Mouse (Mus musculus) adipose tissue, adult 10 weeks (tissue): ENCODE measurements around the gene Syngr3. TPM values are rescaled to one million over a fixed set of nuclear protein-coding genes. Genes with fewer than 3 reads are reported as not detected.

ENCODE experiments used
- polyA plus RNA-seq: library from polyadenylated mRNA; stranded (reverse); fragments of 350-450 nt; fragmentation: Illumina TruSeq; extraction: RNeasy Lipid Tissue Mini Kit (QIAGEN cat#74804); gene quantifications from one replicate; pipeline ENCODE4 v1.2.3, GENCODE M21; 2014; ENCODE audit warnings: low read depth, low replicate concordance

Syngr3 gene
- polyA plus RNA-seq, result not detected

GRCm38 (mm10) chr17:24689251-24690081, at the start of gene Syngr3:
Syngr3 (minus strand) TSS chr17:24689955.

GRCm38 (mm10) chr17:24736330-24737051, 46.7 kb upstream of the Syngr3 start, which contains the start of gene Msrb1:
Msrb1 (plus strand) TSS chr17:24736642.

GRCm38 (mm10) chr17:24727618-24728017, 37.9 kb upstream of the Syngr3 start, which contains the start of gene Rpl3l:
Rpl3l (plus strand) TSS chr17:24727820.

GRCm38 (mm10) chr17:24724184-24724583, 34.4 kb upstream of the Syngr3 start, which contains the start of gene Ndufb10:
Ndufb10 (minus strand) TSS chr17:24724478.

GRCm38 (mm10) chr17:24717943-24718342, 28.2 kb upstream of the Syngr3 start, which contains the start of the genes Rnf151 and Rps2:
Rnf151 (minus strand) TSS chr17:24718063.
Rps2 (plus strand) TSS chr17:24718116.

GRCm38 (mm10) chr17:24706982-24707800, 17.4 kb upstream of the Syngr3 start, which contains the start of gene Tbl3:
Tbl3 (minus strand) TSS chr17:24707660.

GRCm38 (mm10) chr17:24696011-24696697, 6.4 kb upstream of the Syngr3 start, which contains the start of the genes Gfer and Noxo1:
Gfer (minus strand) TSS chr17:24696156.
Noxo1 (plus strand) TSS chr17:24696234.

GRCm38 (mm10) chr17:24669545-24670245, 20.1 kb downstream of the Syngr3 start, which contains the start of gene Zfp598:
Zfp598 (plus strand) TSS chr17:24669687.

GRCm38 (mm10) chr17:24658017-24658758, 31.6 kb downstream of the Syngr3 start, which contains the start of gene Npw:
Npw (minus strand) TSS chr17:24658457.

GRCm38 (mm10) chr17:24650070-24650616, 39.6 kb downstream of the Syngr3 start, which contains the start of gene Slc9a3r2:
Slc9a3r2 (minus strand) TSS chr17:24650327.

Other genes starting within 250 kb of the Syngr3 start
- gene Dnase1l2, start 246.8 kb downstream of the Syngr3 start, polyA plus RNA-seq, result 63.7 TPM
- gene E4f1, start 219.6 kb downstream of the Syngr3 start, polyA plus RNA-seq, result 40.1 TPM
- 63.0 TPM for gene Pgp, start 219.6 kb downstream of the Syngr3 start, polyA plus RNA-seq
- gene Bricd5, start 216.1 kb downstream of the Syngr3 start, polyA plus RNA-seq, result 1.4 TPM
- 16.6 TPM for gene Mlst8, start 210.9 kb downstream of the Syngr3 start, polyA plus RNA-seq
- gene Caskin1, start 201.4 kb downstream of the Syngr3 start, polyA plus RNA-seq, result 1.7 TPM
- gene Traf7, start 162.0 kb downstream of the Syngr3 start, polyA plus RNA-seq, result 99.5 TPM
- 59.2 TPM for gene Rab26, start 155.7 kb downstream of the Syngr3 start, polyA plus RNA-seq
- gene Pkd1, start 140.1 kb downstream of the Syngr3 start, polyA plus RNA-seq, result 51.6 TPM
- 71.7 TPM for gene Tsc2, start 57.3 kb downstream of the Syngr3 start, polyA plus RNA-seq
- gene Nthl1, start 57.3 kb downstream of the Syngr3 start, polyA plus RNA-seq, result 10.0 TPM
- 43.1 TPM for gene Slc9a3r2, start 39.6 kb downstream of the Syngr3 start, polyA plus RNA-seq
- not detected for gene Npw, start 31.5 kb downstream of the Syngr3 start, polyA plus RNA-seq
- 33.7 TPM for gene Zfp598, start 20.3 kb downstream of the Syngr3 start, polyA plus RNA-seq
- gene Gfer, start 6.2 kb upstream of the Syngr3 start, polyA plus RNA-seq, result 27.0 TPM
- 4.2 TPM for gene Noxo1, start 6.3 kb upstream of the Syngr3 start, polyA plus RNA-seq
- gene Tbl3, start 17.7 kb upstream of the Syngr3 start, polyA plus RNA-seq, result 20.3 TPM
- gene Rnf151, start 28.1 kb upstream of the Syngr3 start, polyA plus RNA-seq, result 8.2 TPM
- gene Rps2, start 28.2 kb upstream of the Syngr3 start, polyA plus RNA-seq, result 1,196 TPM
- gene Ndufb10, start 34.5 kb upstream of the Syngr3 start, polyA plus RNA-seq, result 212 TPM
- gene Rpl3l, start 37.9 kb upstream of the Syngr3 start, polyA plus RNA-seq, result 44.8 TPM
- gene Msrb1, start 46.7 kb upstream of the Syngr3 start, polyA plus RNA-seq, result 165 TPM
- gene Hs3st6, start 63.0 kb upstream of the Syngr3 start, polyA plus RNA-seq, result 22.6 TPM
- gene Meiob, start 114.3 kb upstream of the Syngr3 start, polyA plus RNA-seq, result 1.1 TPM
- 75.0 TPM for gene Hagh, start 150.2 kb upstream of the Syngr3 start, polyA plus RNA-seq
- 15.6 TPM for gene Fahd1, start 160.4 kb upstream of the Syngr3 start, polyA plus RNA-seq
- 11.6 TPM for gene Igfals, start 176.0 kb upstream of the Syngr3 start, polyA plus RNA-seq
- 38.1 TPM for gene Nubp2, start 196.4 kb upstream of the Syngr3 start, polyA plus RNA-seq
- 33.3 TPM for gene Spsb3, start 196.7 kb upstream of the Syngr3 start, polyA plus RNA-seq
- 35.3 TPM for gene Eme2, start 205.1 kb upstream of the Syngr3 start, polyA plus RNA-seq
- gene Mrps34, start 205.2 kb upstream of the Syngr3 start, polyA plus RNA-seq, result 79.8 TPM
- gene Nme3, start 206.5 kb upstream of the Syngr3 start, polyA plus RNA-seq, result 52.6 TPM
- gene Mapk8ip3, start 247.0 kb upstream of the Syngr3 start, polyA plus RNA-seq, result 54.7 TPM